Mouse (Mus musculus) midbrain, embryonic 16.5 days (tissue): ENCODE results near the gene Spata17. TPM values are rescaled to one million over a fixed set of nuclear protein-coding genes. Genes with fewer than 3 reads are reported as not detected.

Experiments
- ATAC-seq: fragments of 200-750 bp; cut with Nextera tagmentation; 2 replicates; pipeline ENCODE4 v1.8.0; 2017; ENCODE audit warnings: moderate TSS enrichment
- H3K27ac ChIP-seq: fragments of 300-500 bp; sonication (generic); 2 replicates; pipeline ENCODE4 v1.5.1; 2014; ENCODE audit warnings: mild to moderate bottlenecking, low read length, mixed read lengths
- H3K27me3 ChIP-seq: fragments of 300-500 bp; sonication (generic); 2 replicates; pipeline ENCODE4 v1.6.1; 2014; ENCODE audit warnings: low read depth, low read length, mixed read lengths; ENCODE audit not compliant: control insufficient read depth, insufficient read depth
- H3K36me3 ChIP-seq: fragments of 300-500 bp; sonication (generic); 2 replicates; pipeline ENCODE4 v1.6.1; 2014; ENCODE audit warnings: mild to moderate bottlenecking, low read length, moderate library complexity, mixed read lengths; ENCODE audit not compliant: control insufficient read depth, insufficient read depth
- H3K4me1 ChIP-seq: fragments of 300-500 bp; sonication (generic); 2 replicates; pipeline ENCODE4 v1.6.1; 2014; ENCODE audit warnings: mild to moderate bottlenecking, low read length, mixed read lengths; ENCODE audit not compliant: control insufficient read depth, insufficient read depth
- H3K4me2 ChIP-seq: fragments of 300-500 bp; sonication (generic); 2 replicates; pipeline ENCODE4 v1.6.1; 2014; ENCODE audit warnings: mild to moderate bottlenecking, low read length, mixed read lengths
- H3K4me3 ChIP-seq: fragments of 300-500 bp; sonication (generic); 2 replicates; pipeline ENCODE4 v1.5.1; 2014; ENCODE audit warnings: low read depth, mild to moderate bottlenecking, low read length, moderate library complexity, mixed read lengths
- H3K9ac ChIP-seq: fragments of 300-500 bp; sonication (generic); 2 replicates; pipeline ENCODE4 v1.6.1; 2014; ENCODE audit warnings: low read depth, low read length, mixed read lengths
- H3K9me3 ChIP-seq: fragments of 300-500 bp; sonication (generic); replicated peaks from 2 replicates; pipeline ENCODE4 v1.6.1; 2014; ENCODE audit warnings: mild to moderate bottlenecking, low read length, mixed read lengths; ENCODE audit not compliant: control insufficient read depth, poor library complexity, severe bottlenecking
- WGBS: fragments of 180-500 bp; shearing (Covaris S2); extraction: QIAGEN DNeasy Blood & Tissue Kit; methylation state at CpG from one replicate; pipeline ENCODE4 v1.1.7; 2014; 5-methylcytosine and 5-hydroxymethylcytosine counted together
- polyA plus RNA-seq: library from polyadenylated mRNA; unstranded; fragments of >200 nt; fragmentation: Nextera tagmentation; extraction: Ambion mirVana; gene quantifications from 2 replicates; pipeline ENCODE4 v1.2.1, GENCODE M21; 2015

The Spata17 gene
- polyA plus RNA-seq, 1 experiment from 2014 or later: 2.4 TPM

DNA sequence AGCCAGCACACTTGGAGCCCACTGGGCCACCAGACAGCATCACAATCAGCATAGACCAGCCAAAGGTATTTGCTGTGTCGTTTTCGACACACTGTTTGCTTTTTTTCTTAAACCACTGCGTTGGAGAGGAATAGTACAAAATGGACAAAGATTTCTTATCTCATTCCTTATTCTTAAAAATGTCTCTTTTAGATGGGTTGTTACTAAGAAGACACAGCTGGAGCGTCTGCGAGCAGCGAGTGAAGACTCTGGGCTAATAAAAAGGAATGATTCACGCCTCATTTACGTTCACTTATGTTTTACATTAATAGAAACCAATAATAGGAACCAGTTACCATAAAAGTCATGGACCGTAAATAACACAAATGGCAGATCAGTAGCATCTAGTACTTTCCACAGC lies 101.5 kb downstream of the Spata17 start:
- H3K4me1 ChIP-seq: no peaks in the 10 kb centered on the region
- ATAC-seq: no peak
- H3K4me3 ChIP-seq: no peak overlapping the region
- WGBS: 87% methylated on average over 9 of the region's 9 CpGs
- H3K36me3 ChIP-seq: no peaks in the 10 kb centered on the region
- H3K9ac ChIP-seq: no peak overlapping the region
- H3K27me3 ChIP-seq: no peaks in the 10 kb centered on the region
- H3K27ac ChIP-seq: no peak overlapping the region
- H3K9me3 ChIP-seq: no peaks in the 10 kb centered on the region
- H3K4me2 ChIP-seq: no peak overlapping the region

DNA sequence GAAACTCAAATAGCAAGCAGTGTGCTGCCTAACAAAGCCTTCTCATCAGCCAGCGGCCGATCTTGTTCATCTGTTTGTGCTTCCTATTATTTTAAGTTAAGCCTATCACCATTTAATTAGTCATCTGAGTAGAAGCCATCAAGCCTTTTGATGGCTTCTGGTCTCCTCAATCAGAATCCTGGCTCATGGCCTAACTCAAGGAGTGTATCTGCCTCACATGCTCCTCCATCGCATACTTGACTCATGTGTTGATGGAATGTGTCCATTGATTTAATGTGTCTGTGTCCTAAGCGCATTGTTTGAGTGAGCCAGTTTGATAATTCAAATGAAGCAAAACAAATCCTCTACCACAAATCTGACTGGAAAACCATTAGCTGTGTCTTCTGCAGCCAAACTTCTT lies 113.1 kb downstream of the Spata17 start:
- ATAC-seq: no peak
- no peaks in the 10 kb centered on the region for H3K4me1 ChIP-seq
- H3K9ac ChIP-seq: no peak overlapping the region
- H3K27ac ChIP-seq: no peak overlapping the region
- H3K27me3 ChIP-seq: no peaks in the 10 kb centered on the region
- no peak overlapping the region for H3K4me3 ChIP-seq
- 67% methylated on average over 4 of the region's 4 CpGs for WGBS
- no peak overlapping the region for H3K4me2 ChIP-seq
- H3K9me3 ChIP-seq: no peaks in the 10 kb centered on the region
- no peaks in the 10 kb centered on the region for H3K36me3 ChIP-seq

GRCm38 (mm10) chr1:187101202-187101601 lies 114.1 kb downstream of the Spata17 start:
- Histone ChIP-seq H3K36me3 (no peaks in the 10 kb centered on the region), H3K27ac (no peak overlapping the region), H3K9me3 (no peaks in the 10 kb centered on the region), H3K4me2 (no peak overlapping the region), H3K9ac (no peak overlapping the region), H3K4me3 (no peak overlapping the region), H3K27me3 (no peaks in the 10 kb centered on the region), H3K4me1 (no peaks in the 10 kb centered on the region)
- ATAC-seq: no peak
- WGBS: 80% methylated on average over 3 of the region's 3 CpGs

GRCm38 (mm10) chr1:187100624-187101023 lies 114.6 kb downstream of the Spata17 start:
- no peak overlapping the region for H3K4me2 ChIP-seq
- H3K36me3 ChIP-seq: no peaks in the 10 kb centered on the region
- H3K4me1 ChIP-seq: no peaks in the 10 kb centered on the region
- H3K9ac ChIP-seq: no peak overlapping the region
- ATAC-seq: no peak
- H3K9me3 ChIP-seq: no peaks in the 10 kb centered on the region
- no peak overlapping the region for H3K4me3 ChIP-seq
- H3K27me3 ChIP-seq: no peaks in the 10 kb centered on the region
- H3K27ac ChIP-seq: no peak overlapping the region
- 85% methylated on average over 3 of the region's 3 CpGs for WGBS

GRCm38 (mm10) chr1:187098285-187098684 lies 117.0 kb downstream of the Spata17 start:
- Histone ChIP-seq H3K4me3 (no peak overlapping the region), H3K27ac (no peak overlapping the region), H3K9ac (no peak overlapping the region), H3K36me3 (no peaks in the 10 kb centered on the region), H3K9me3 (no peaks in the 10 kb centered on the region), H3K4me1 (no peaks in the 10 kb centered on the region), H3K4me2 (no peak overlapping the region), H3K27me3 (no peaks in the 10 kb centered on the region)
- WGBS: 77% methylated on average over 6 of the region's 6 CpGs
- no peak for ATAC-seq

DNA sequence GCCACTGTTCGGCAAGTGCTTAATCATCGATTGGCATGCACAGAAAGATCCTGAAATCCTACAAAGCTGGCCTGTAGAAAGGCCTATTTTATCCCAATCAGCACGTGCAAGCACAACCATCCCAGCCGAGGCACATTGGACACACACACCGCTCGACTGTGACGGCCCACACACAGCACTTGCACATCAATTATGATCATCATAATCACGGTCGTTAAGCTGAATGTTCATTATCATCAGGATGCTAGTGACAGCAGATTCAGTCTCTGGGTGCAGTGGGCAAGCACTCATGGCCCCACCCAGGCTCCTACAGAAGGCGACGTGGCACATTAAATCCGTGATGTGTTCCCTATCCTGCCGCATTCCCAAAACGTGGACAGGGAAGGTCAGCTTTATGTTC lies 122.7 kb downstream of the Spata17 start:
- Histone ChIP-seq H3K4me2 (no peak overlapping the region), H3K27ac (no peak overlapping the region), H3K9me3 (no peaks in the 10 kb centered on the region), H3K9ac (no peak overlapping the region), H3K36me3 (no peaks in the 10 kb centered on the region), H3K27me3 (no peaks in the 10 kb centered on the region), H3K4me3 (no peak overlapping the region), H3K4me1 (no peaks in the 10 kb centered on the region)
- ATAC-seq: no peak
- WGBS: 84% methylated on average over 14 of the region's 14 CpGs

DNA sequence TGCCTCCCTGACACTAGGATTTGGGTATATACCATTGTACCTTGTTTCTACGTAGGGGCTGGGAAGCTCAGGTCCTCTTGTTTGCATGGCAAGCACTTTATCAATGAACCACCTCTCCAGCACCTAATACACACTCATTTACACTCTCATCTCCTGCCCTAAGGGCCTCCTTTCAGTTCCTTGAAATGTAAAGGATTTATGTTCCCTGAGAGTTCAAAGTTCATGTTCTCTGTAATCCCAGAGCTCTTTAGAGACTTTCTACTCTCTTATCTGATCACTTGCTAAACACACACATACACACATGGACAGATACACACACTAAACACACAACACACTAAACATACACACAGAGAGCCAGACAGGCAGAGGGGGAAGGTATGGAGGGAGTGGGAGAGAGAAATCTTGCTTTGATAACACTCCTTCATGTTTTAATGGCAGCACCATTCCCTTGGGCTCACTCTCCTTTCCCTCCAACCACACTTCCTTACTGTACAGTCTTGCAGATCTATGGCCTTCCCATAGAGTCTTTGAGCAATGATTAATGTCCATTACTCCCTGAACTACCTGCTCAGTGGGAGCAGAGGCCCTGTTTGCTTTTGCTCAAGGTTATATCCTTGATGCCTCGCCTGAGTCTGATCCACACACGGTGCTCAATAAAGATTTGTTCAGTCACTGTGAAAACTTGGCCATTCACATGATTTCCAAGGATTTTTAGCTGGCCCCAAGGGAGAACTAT lies 126.4 kb downstream of the Spata17 start:
- Histone ChIP-seq H3K36me3 (no peaks in the 10 kb centered on the region), H3K9me3 (no peaks in the 10 kb centered on the region), H3K27ac (no peak overlapping the region), H3K4me3 (no peak overlapping the region), H3K9ac (no peak overlapping the region), H3K4me2 (no peak overlapping the region), H3K27me3 (no peaks in the 10 kb centered on the region), H3K4me1 (no peaks in the 10 kb centered on the region)
- WGBS: 74% methylated on average over 3 of the region's 3 CpGs
- no peak for ATAC-seq

- no peaks in the 10 kb centered on the region for H3K4me1 ChIP-seq
- WGBS: 76% methylated on average over 6 of the region's 6 CpGs
Measured at GRCm38 (mm10) chr1:187086027-187086426, 129.2 kb downstream of the Spata17 start.

DNA sequence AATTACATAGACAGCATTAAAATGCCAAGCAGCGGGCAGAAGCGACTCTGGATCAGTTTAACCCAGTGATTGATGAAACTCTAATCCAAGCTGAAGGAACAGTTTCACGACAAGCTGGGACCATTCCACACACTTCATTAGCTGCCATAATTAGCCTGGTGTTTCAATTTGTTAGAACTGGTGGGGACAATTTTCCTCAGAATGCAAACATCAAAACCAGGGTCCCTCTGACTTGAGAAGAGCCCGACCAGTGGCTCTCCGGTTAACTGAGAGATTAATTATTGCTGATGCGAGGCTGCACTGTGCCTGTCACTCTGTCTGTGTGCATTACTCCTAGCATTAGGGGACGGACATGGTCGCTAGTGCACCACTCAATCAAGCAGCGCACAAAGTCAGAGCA lies 137.9 kb downstream of the Spata17 start:
- H3K4me3 ChIP-seq: no peak overlapping the region
- H3K27me3 ChIP-seq: no peaks in the 10 kb centered on the region
- H3K36me3 ChIP-seq: no peaks in the 10 kb centered on the region
- peaks cover 2% of the 10 kb centered on the region; the same call in 1 of the 2 replicates for H3K9me3 ChIP-seq
- no peak for ATAC-seq
- H3K9ac ChIP-seq: no peak overlapping the region
- no peak overlapping the region for H3K4me2 ChIP-seq
- H3K4me1 ChIP-seq: no peaks in the 10 kb centered on the region
- 42% methylated on average over 9 of the region's 9 CpGs for WGBS
- no peak overlapping the region for H3K27ac ChIP-seq

More at GRCm38 (mm10) chr1:187086027-187086426, 129.2 kb downstream of the Spata17 start:
- Histone ChIP-seq H3K9me3 (no peaks in the 10 kb centered on the region), H3K36me3 (no peaks in the 10 kb centered on the region), H3K9ac (no peak overlapping the region), H3K4me3 (no peak overlapping the region), H3K4me2 (no peak overlapping the region), H3K27me3 (no peaks in the 10 kb centered on the region), H3K27ac (no peak overlapping the region)
- no peak for ATAC-seq
